Mouse (Mus musculus) neural tube, embryonic 14.5 days (tissue): ENCODE results near the gene Nfix. TPM values are rescaled to one million over a fixed set of nuclear protein-coding genes. Genes with fewer than 3 reads are reported as not detected.

Source experiments
- ATAC-seq: fragments of 200-750 bp; cut with Nextera tagmentation; 2 replicates; pipeline ENCODE4 v1.8.0; 2017; ENCODE audit warnings: low read depth, mild to moderate bottlenecking, moderate TSS enrichment, moderate library complexity
- H3K27ac ChIP-seq: fragments of 300-500 bp; sonication (generic); 2 replicates; pipeline ENCODE4 v1.5.1; 2014; ENCODE audit warnings: low read depth, mild to moderate bottlenecking, control low read depth, low read length, moderate library complexity, mixed read lengths
- H3K27me3 ChIP-seq: fragments of 300-500 bp; sonication (generic); 2 replicates; pipeline ENCODE4 v1.6.1; 2014; ENCODE audit warnings: low read length; ENCODE audit not compliant: control insufficient read depth, insufficient read depth
- H3K36me3 ChIP-seq: fragments of 300-500 bp; sonication (generic); 2 replicates; pipeline ENCODE4 v1.6.1; 2014; ENCODE audit warnings: low read length, mixed read lengths; ENCODE audit not compliant: control insufficient read depth, insufficient read depth
- H3K4me1 ChIP-seq: fragments of 300-500 bp; sonication (generic); 2 replicates; pipeline ENCODE4 v1.6.1; 2014; ENCODE audit warnings: low read length; ENCODE audit not compliant: control insufficient read depth, insufficient read depth
- H3K4me2 ChIP-seq: fragments of 300-500 bp; sonication (generic); 2 replicates; pipeline ENCODE4 v1.6.1; 2014; ENCODE audit warnings: mild to moderate bottlenecking, low read depth, low read length, control low read depth
- H3K4me3 ChIP-seq: fragments of 300-500 bp; sonication (generic); 2 replicates; pipeline ENCODE4 v1.5.1; 2014; ENCODE audit warnings: low read depth, low read length, control low read depth, mixed read lengths
- H3K9ac ChIP-seq: fragments of 300-500 bp; sonication (generic); replicated peaks from 2 replicates; pipeline ENCODE4 v1.6.1; 2014; ENCODE audit warnings: low read depth, mild to moderate bottlenecking, control low read depth, low read length, mixed read lengths
- H3K9me3 ChIP-seq: fragments of 300-500 bp; sonication (generic); 2 replicates; pipeline ENCODE4 v1.6.1; 2016; ENCODE audit warnings: low read length; ENCODE audit not compliant: control insufficient read depth
- WGBS: fragments of 180-500 bp; shearing (Covaris S2); extraction: QIAGEN DNeasy Blood & Tissue Kit; methylation state at CpG from one replicate; pipeline ENCODE4 v1.1.7; 2014; 5-methylcytosine and 5-hydroxymethylcytosine counted together
- polyA plus RNA-seq: library from polyadenylated mRNA; unstranded; fragments of >200 nt; fragmentation: Nextera tagmentation; extraction: Ambion mirVana; gene quantifications from 2 replicates; pipeline ENCODE4 v1.2.1, GENCODE M21; 2014

The Nfix gene
- polyA plus RNA-seq, 1 experiment from 2014 or later = 91.5 TPM

- Histone ChIP-seq H3K4me1 (peaks cover 45% of the 10 kb centered on the region), H3K9ac (no peak overlapping the region), H3K27me3 (no peaks in the 10 kb centered on the region; the same call in 1 of the 2 replicates), H3K4me2 (no peak overlapping the region), H3K27ac (peak overlapping the region; percentile 73), H3K9me3 (no peaks in the 10 kb centered on the region), H3K36me3 (no peaks in the 10 kb centered on the region), H3K4me3 (no peak overlapping the region)
- 43% methylated on average over 3 of the region's 3 CpGs for WGBS
- peak; percentile 77 for ATAC-seq
Measured at GRCm38 (mm10) chr8:84728474-84728873, 71.7 kb downstream of the Nfix start.

GRCm38 (mm10) chr8:84725941-84726259, 74.2 kb downstream of the Nfix start:
- no peaks in the 10 kb centered on the region for H3K9me3 ChIP-seq
- H3K9ac ChIP-seq = no peak overlapping the region
- H3K36me3 ChIP-seq = no peaks in the 10 kb centered on the region
- no peak for ATAC-seq
- H3K27ac ChIP-seq = peak overlapping the region; percentile 69
- H3K4me3 ChIP-seq = no peak overlapping the region
- no peak overlapping the region for H3K4me2 ChIP-seq
- H3K27me3 ChIP-seq = no peaks in the 10 kb centered on the region; the same call in 1 of the 2 replicates
- WGBS = 13% methylated on average over 3 of the region's 3 CpGs
- peaks cover 25% of the 10 kb centered on the region for H3K4me1 ChIP-seq

DNA sequence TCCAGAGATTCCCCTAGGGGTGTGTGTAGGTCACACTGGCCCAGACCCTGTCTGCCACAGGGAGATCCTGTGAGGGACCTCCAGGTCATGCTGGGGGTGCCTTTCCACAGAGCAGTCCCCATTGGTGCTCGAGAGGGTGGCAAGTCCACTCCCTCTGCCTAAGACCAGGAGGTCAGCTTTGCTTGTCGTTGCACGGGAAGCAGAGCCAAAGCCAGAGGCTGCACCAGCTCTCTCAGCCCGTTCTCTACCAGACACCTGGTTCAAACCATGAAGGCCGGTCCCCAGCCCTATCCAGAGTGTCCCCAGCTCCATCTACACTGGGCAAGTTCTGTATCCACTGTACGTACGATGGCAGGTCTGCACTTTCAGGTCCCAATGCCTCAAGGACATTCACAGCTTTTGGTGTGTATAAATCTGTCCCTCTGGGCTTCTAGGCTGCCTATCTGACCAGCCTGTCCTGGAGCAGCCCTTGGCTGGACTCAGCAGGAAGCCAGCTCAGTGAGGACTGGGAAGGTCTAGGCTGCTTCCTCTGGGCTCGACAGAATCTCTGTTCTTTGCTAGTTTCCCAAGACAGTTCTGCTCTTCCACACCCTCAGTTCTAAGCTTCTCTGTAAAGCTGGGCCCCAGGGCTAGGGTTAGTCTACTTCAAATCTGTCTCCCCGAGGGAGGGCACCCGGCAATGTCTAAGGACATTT, 74.8 kb downstream of the Nfix start:
- Histone ChIP-seq H3K4me3 (no peak overlapping the region), H3K4me1 (peaks cover 24% of the 10 kb centered on the region), H3K27ac (peak overlapping the region; percentile 69), H3K9ac (no peak overlapping the region), H3K27me3 (no peaks in the 10 kb centered on the region; the same call in 1 of the 2 replicates), H3K9me3 (no peaks in the 10 kb centered on the region), H3K4me2 (no peak overlapping the region), H3K36me3 (no peaks in the 10 kb centered on the region)
- WGBS = 58% methylated on average over 10 of the region's 10 CpGs
- no peak for ATAC-seq

- Histone ChIP-seq H3K27me3 (no peaks in the 10 kb centered on the region; the same call in 1 of the 2 replicates), H3K4me1 (peaks cover 24% of the 10 kb centered on the region), H3K9ac (no peak overlapping the region), H3K4me2 (no peak overlapping the region), H3K36me3 (no peaks in the 10 kb centered on the region), H3K27ac (peak overlapping the region; percentile 81), H3K4me3 (no peak overlapping the region), H3K9me3 (no peaks in the 10 kb centered on the region)
- 0 out of 2 replicates have a peak, but pooled peaks have one; percentile 31 for ATAC-seq
- WGBS = 36% methylated on average over 9 of the region's 9 CpGs
Measured at GRCm38 (mm10) chr8:84724683-84725082, 75.5 kb downstream of the Nfix start.

DNA sequence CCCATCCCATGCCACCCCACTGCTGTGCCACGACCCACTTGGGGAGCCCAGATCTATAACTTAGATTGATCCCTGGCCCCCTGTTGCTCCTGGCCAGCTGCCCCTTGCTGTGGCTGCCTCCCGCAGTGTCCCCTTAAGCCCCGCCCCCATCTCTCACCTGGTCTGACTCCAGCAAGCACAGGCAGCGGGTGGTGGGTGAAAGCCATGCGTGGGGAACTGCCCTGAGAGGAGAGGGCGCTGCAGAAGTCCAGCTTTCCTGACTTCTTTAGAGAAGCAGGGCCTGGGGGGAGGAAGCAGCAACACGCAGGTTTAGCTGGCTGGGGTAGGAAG, 76.6 kb downstream of the Nfix start:
- ATAC-seq = no peak
- peaks cover 24% of the 10 kb centered on the region for H3K4me1 ChIP-seq
- 47% methylated on average over 7 of the region's 7 CpGs for whole genome bisulfite sequencing

GRCm38 (mm10) chr8:84722850-84723570, 77.1 kb downstream of the Nfix start, which contains the start of gene G430095P16Rik:
TSS of gene G430095P16Rik (plus strand) at chr8:84723007.
- no peak within 1 kb of the TSS for H3K9ac ChIP-seq
- ATAC-seq = peak; percentile 68
- H3K4me2 ChIP-seq = peak within 1 kb of the TSS; percentile 2; the same call in 1 of the 2 replicates
- no peaks in the 10 kb centered on the region; the same call in 1 of the 2 replicates for H3K27me3 ChIP-seq
- H3K4me1 ChIP-seq = peaks cover 21% of the 10 kb centered on the region
- 18% methylated on average over 10 of the region's 10 CpGs for WGBS
- no peak within 1 kb of the TSS for H3K4me3 ChIP-seq
- H3K36me3 ChIP-seq = no peaks in the 10 kb centered on the region
- peak within 1 kb of the TSS; percentile 81 for H3K27ac ChIP-seq
- no peaks in the 10 kb centered on the region for H3K9me3 ChIP-seq

More for the DNA sequence above, 76.6 kb downstream of the Nfix start:
- H3K27ac ChIP-seq = peak overlapping the region; percentile 81
- H3K4me2 ChIP-seq = no peak overlapping the region
- H3K36me3 ChIP-seq = no peaks in the 10 kb centered on the region
- H3K9ac ChIP-seq = no peak overlapping the region
- H3K9me3 ChIP-seq = no peaks in the 10 kb centered on the region
- no peaks in the 10 kb centered on the region; the same call in 1 of the 2 replicates for H3K27me3 ChIP-seq
- no peak overlapping the region for H3K4me3 ChIP-seq

DNA sequence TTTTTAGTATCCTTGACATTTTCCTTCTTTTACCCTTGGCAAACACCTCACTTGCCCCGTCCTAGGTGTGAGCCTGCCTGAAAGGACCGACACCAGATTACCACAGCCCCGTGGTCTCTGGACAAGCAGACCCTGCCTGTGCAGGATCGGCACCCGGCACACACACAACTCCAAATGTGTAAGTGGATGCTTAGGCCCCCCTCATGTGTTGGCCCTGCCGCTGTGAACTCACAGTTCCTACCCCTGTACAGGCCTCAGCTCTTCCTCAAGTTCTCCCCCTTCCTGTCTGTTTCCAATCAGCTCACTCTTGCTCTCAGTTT, 77.7 kb downstream of the Nfix start:
- Histone ChIP-seq H3K4me3 (no peak overlapping the region), H3K4me2 (no peak overlapping the region), H3K27ac (peak overlapping the region; percentile 81; the same call in 1 of the 2 replicates), H3K9me3 (no peaks in the 10 kb centered on the region), H3K36me3 (no peaks in the 10 kb centered on the region), H3K9ac (no peak overlapping the region), H3K4me1 (peaks cover 21% of the 10 kb centered on the region), H3K27me3 (no peaks in the 10 kb centered on the region; the same call in 1 of the 2 replicates)
- WGBS = 74% methylated on average over 6 of the region's 6 CpGs
- ATAC-seq = 0 out of 2 replicates have a peak, but pooled peaks have one; percentile 1

DNA sequence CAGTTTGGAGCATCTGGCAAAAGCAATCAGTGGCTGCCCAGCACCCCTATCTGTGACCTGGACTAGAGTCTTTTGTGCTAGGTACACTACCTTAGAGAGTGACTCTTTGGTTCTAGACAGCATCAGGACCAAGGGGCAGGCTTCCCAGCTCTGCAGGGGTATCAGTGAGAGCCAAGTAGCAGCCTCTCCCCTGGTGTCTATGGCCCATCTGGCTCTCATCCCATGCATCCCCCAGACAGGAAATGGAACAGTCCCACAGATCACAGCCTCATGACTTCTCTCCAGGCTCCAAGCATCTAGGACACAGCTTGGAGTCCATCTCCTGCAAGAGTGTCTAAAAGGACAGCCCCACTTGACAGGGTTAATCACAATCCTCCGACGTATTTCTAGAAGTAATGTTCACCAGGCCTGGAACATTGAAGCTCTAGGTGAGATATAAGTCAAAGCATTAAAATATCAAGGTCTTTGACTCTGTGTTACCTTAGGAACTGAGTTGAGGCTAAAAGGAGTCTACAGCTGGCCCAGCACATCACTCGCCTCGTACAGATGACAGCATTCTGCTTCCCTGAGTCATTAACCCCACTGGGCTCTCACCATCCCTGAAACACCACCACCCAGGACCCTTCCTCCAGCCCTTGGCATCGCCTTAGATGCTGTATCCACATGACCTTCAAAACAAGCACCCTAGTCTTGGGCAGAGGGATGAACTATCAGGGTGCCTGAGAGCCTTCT, 81.0 kb downstream of the Nfix start:
- Histone ChIP-seq H3K9ac (no peak overlapping the region), H3K4me1 (peaks cover 18% of the 10 kb centered on the region), H3K4me3 (no peak overlapping the region), H3K9me3 (no peaks in the 10 kb centered on the region), H3K27me3 (peaks cover 4% of the 10 kb centered on the region; the same call in 1 of the 2 replicates), H3K36me3 (no peaks in the 10 kb centered on the region), H3K27ac (no peak overlapping the region), H3K4me2 (no peak overlapping the region)
- WGBS = 82% methylated on average over 5 of the region's 5 CpGs
- ATAC-seq = no peak
